7 mouse cellular contexts compared by ENCODE assay signal in the genomic region with DNA sequence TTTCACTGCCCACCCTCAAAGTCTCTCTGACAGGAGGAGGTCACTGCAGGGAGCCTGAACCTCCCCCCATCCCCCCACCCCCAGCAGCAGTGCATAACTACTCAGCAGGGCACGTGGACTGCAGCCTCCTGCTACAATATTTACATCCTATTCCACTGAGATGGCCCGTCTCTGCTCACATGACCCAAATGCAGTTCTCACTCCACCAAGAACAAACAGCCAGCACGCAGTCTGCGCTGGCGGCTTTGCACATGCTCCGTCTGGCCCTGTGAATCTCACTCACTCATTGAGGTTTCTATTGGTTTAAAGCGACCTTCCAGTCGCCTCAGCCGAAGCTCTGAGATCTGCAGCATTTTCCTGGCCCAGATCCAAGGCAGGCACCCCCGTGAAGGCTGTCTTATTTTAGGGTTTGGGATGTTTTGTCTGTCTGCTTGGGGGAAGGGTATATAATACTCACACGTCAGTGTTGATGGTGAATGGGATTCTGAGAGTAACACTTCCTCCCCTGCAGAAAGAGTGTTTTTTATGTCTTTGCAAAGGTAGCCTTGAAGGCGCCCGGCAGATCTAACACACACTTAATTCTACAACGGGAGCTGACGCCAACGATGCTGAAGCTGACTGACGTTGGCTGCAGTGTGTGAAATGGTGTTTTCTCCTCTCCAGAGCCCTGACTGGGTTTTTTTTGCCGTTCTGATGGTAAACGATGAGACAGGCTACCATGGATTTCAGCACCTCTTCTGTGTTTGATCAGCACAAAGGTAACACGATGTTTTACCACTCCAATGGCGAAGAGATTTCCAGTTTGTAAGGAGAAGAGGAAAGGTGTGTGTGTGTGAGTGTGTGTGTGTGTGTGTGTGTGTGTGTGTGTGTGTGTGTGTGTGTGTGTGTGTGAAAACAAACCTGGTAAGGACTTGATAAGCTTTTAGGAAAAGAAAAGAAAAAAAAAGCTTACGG. TPM values are rescaled to one million over a fixed set of nuclear protein-coding genes. Genes with fewer than 3 reads are reported as not detected.
A peak's percentile ranks its signal among the peaks of the same experiment; 100 is the strongest.
DNase-seq lines count a peak whose midpoint lies in the region; ATAC-seq and TF ChIP-seq lines count a peak whose summit lies in the region.

A gene (plus strand): TSS at position 227 of the 954 bp plus-strand sequence.

- H3K27ac ChIP-seq in heart, embryonic 10.5 days: peak within 1 kb of the TSS; percentile 63
- no peak within 1 kb of the TSS for H3K27ac ChIP-seq in limb, embryonic 11.5 days (replicated peaks; ENCODE audit: low read depth, low read length)
- peak within 1 kb of the TSS; percentile 72 for H3K27ac ChIP-seq in midbrain, embryonic 12.5 days (replicated peaks)
- H3K27ac ChIP-seq in spleen, adult 2 months (ENCODE audit: insufficient read depth, low read length): no peak within 1 kb of the TSS; the same call in 1 of the 2 replicates

- H3K9me3 ChIP-seq in heart, embryonic 10.5 days: no peaks in the 10 kb centered on the region
- no peaks in the 10 kb centered on the region for H3K9me3 ChIP-seq in limb, embryonic 11.5 days (ENCODE audit: control insufficient read depth, low read length)
- no peaks in the 10 kb centered on the region for H3K9me3 ChIP-seq in midbrain, embryonic 12.5 days

- peak; percentile 86 for ATAC-seq in limb, embryonic 11.5 days (ENCODE audit: insufficient number of reproducible peaks, low FRiP score, low TSS enrichment, low read depth)
- ATAC-seq in midbrain, embryonic 12.5 days (ENCODE audit: low FRiP score, low read depth): peak; percentile 97

- no peak within 1 kb of the TSS for H3K9ac ChIP-seq in limb, embryonic 11.5 days (ENCODE audit: low read length)
- peak within 1 kb of the TSS; percentile 4; the same call in 1 of the 2 replicates for H3K9ac ChIP-seq in midbrain, embryonic 12.5 days (replicated peaks)

- peak within 1 kb of the TSS; percentile 39 for H3K4me2 ChIP-seq in limb, embryonic 11.5 days (ENCODE audit: low read depth, severe bottlenecking)
- H3K4me2 ChIP-seq in midbrain, embryonic 12.5 days (replicated peaks): peak within 1 kb of the TSS; percentile 36

- WGBS in heart, embryonic 10.5 days: 23% methylated on average over 22 of the region's 22 CpGs
- WGBS in limb, embryonic 11.5 days: 17% methylated on average over 22 of the region's 22 CpGs
- WGBS in midbrain, embryonic 12.5 days: 34% methylated on average over 22 of the region's 22 CpGs
- 22% methylated on average over 22 of the region's 22 CpGs for WGBS in spleen, adult 2 months

- H3K36me3 ChIP-seq in heart, embryonic 10.5 days: no peaks in the 10 kb centered on the region
- H3K36me3 ChIP-seq in limb, embryonic 11.5 days (ENCODE audit: control insufficient read depth, insufficient read depth, low read length): no peaks in the 10 kb centered on the region
- no peaks in the 10 kb centered on the region for H3K36me3 ChIP-seq in midbrain, embryonic 12.5 days
- no peaks in the 10 kb centered on the region for H3K36me3 ChIP-seq in spleen, adult 2 months (ENCODE audit: control insufficient read depth, insufficient read depth, low read length)

- DNase-seq in adrenal gland, adult 8-10 months: peak; percentile 47
- DNase-seq in cerebellum, postnatal 4 days (ENCODE audit: low spot score in 2 of 2): peak; percentile 39 to 59
- DNase-seq in heart, embryonic 10.5 days (ENCODE audit: low spot score): no peak
- peak; percentile 20 to 24 for DNase-seq in kidney, adult 8-10 months
- DNase-seq in limb, embryonic 11.5 days (ENCODE audit: low spot score): peak; percentile 73
- DNase-seq in spleen, adult 2 months (ENCODE audit: low read depth in 1 of 2, low spot score in 2 of 2): peak; percentile 32 to 43

- H3K4me1 ChIP-seq in heart, embryonic 10.5 days: peaks cover 38% of the 10 kb centered on the region
- peaks cover 2% of the 10 kb centered on the region; the same call in 1 of the 2 replicates for H3K4me1 ChIP-seq in limb, embryonic 11.5 days (ENCODE audit: control insufficient read depth, insufficient read depth, low read length)
- H3K4me1 ChIP-seq in midbrain, embryonic 12.5 days: peaks cover 10% of the 10 kb centered on the region
- H3K4me1 ChIP-seq in spleen, adult 2 months (ENCODE audit: control insufficient read depth, insufficient read depth, insufficient read length): peaks cover 13% of the 10 kb centered on the region; the same call in 1 of the 2 replicates

- no peaks in the 10 kb centered on the region for H3K27me3 ChIP-seq in heart, embryonic 10.5 days (ENCODE audit: insufficient read depth, poor library complexity, severe bottlenecking)
- H3K27me3 ChIP-seq in limb, embryonic 11.5 days (ENCODE audit: control insufficient read depth, insufficient read depth, low read length): no peaks in the 10 kb centered on the region
- H3K27me3 ChIP-seq in midbrain, embryonic 12.5 days: no peaks in the 10 kb centered on the region
- no peaks in the 10 kb centered on the region for H3K27me3 ChIP-seq in spleen, adult 2 months (ENCODE audit: control insufficient read depth, insufficient read depth, low read length)

- no peak for TF ChIP-seq CTCF in spleen, adult 2 months (IDR thresholded peaks at IDR 0.05; ENCODE audit: extremely low read depth, insufficient read depth, insufficient read length, insufficient replicate concordance)

- H3K4me3 ChIP-seq in heart, embryonic 10.5 days: peak within 1 kb of the TSS; percentile 48
- 0 out of 2 replicates have a peak within 1 kb of the TSS, but pooled peaks have one; percentile 6 for H3K4me3 ChIP-seq in limb, embryonic 11.5 days (ENCODE audit: low read depth, low read length)
- H3K4me3 ChIP-seq in midbrain, embryonic 12.5 days: peak within 1 kb of the TSS; percentile 21; the same call in 1 of the 2 replicates
- H3K4me3 ChIP-seq in spleen, adult 2 months (ENCODE audit: extremely low read depth, insufficient read depth, insufficient read length): peak within 1 kb of the TSS; percentile 20

- TF ChIP-seq POLR2A in spleen, adult 2 months (IDR thresholded peaks at IDR 0.05; ENCODE audit: low read depth, low read length): no peak

RNA-seq across cellular contexts. Expression of the gene that starts here (rescaled TPM):
- 1 to 10 TPM; 2.0 to 4.1 (median 2.9) TPM for total RNA-seq in adrenal gland, adult 8-10 months (2022)
- 0.30 TPM in 1 of 2 replicates, not detected in the other for polyA plus RNA-seq in heart, embryonic 10.5 days (2016; fragmentation: Nextera tagmentation; extraction: Ambion mirVana)
- 0.20 and 0.21 TPM in 2 replicates for polyA plus RNA-seq in limb, embryonic 11.5 days (2014; fragmentation: Nextera tagmentation; extraction: Ambion mirVana)
- 1.5 and 3.3 TPM in 2 replicates for polyA plus RNA-seq in midbrain, embryonic 12.5 days (2016; fragmentation: Nextera tagmentation; extraction: Ambion mirVana)
- polyA plus RNA-seq in spleen, adult 2 months (2012; rRNA removed): 0.72 and 0.74 TPM in 2 replicates

Comparison
In these comparisons a context has a peak if more than half of its experiments do, and no peak if none do; other contexts are left out.
1. Peak in DNase-seq, ATAC-seq, H3K4me3 ChIP-seq and H3K4me2 ChIP-seq in limb, embryonic 11.5 days; RNA of the gene not detected or under 1 TPM.
2. Peak in DNase-seq and H3K4me3 ChIP-seq in spleen, adult 2 months; RNA of the gene not detected or under 1 TPM.
3. H3K27ac ChIP-seq: peak in heart, embryonic 10.5 days (single experiment) and midbrain, embryonic 12.5 days (single experiment); none in limb, embryonic 11.5 days (single experiment) and spleen, adult 2 months (single experiment).
4. Peak in every context shown above with its lines, with median percentiles within 50 percentile points of each other: H3K4me3 ChIP-seq.